Mouse (Mus musculus) neural tube, embryonic 11.5 days (tissue): Measurements from ENCODE around the gene Tmem109. TPM values are rescaled to one million over a fixed set of nuclear protein-coding genes. Genes with fewer than 3 reads are reported as not detected.

Experiments
- ATAC-seq: fragments of 200-750 bp; cut with Nextera tagmentation; 2 replicates; pipeline ENCODE4 v1.8.0; 2017; ENCODE audit warnings: moderate number of reproducible peaks, mild to moderate bottlenecking, moderate TSS enrichment, moderate library complexity; ENCODE audit not compliant: insufficient read depth, low FRiP score, low TSS enrichment
- DNase-seq: peaks from one replicate; pipeline ENCODE4 v3.0.0-alpha.2; 2015; ENCODE audit warnings: low spot score
- H3K27ac ChIP-seq: fragments of 300-500 bp; sonication (generic); 2 replicates; pipeline ENCODE4 v1.5.1; 2014; ENCODE audit warnings: low read depth, mild to moderate bottlenecking, low read length
- H3K27me3 ChIP-seq: fragments of 300-500 bp; sonication (generic); 2 replicates; pipeline ENCODE4 v1.6.1; 2014; ENCODE audit warnings: mild to moderate bottlenecking, low read length, mixed read lengths; ENCODE audit not compliant: control insufficient read depth, insufficient read depth
- H3K36me3 ChIP-seq: fragments of 300-500 bp; sonication (generic); 2 replicates; pipeline ENCODE4 v1.6.1; 2014; ENCODE audit warnings: mild to moderate bottlenecking, low read length, moderate library complexity, mixed read lengths; ENCODE audit not compliant: control insufficient read depth, insufficient read depth
- H3K4me1 ChIP-seq: fragments of 300-500 bp; sonication (generic); 2 replicates; pipeline ENCODE4 v1.6.1; 2014; ENCODE audit warnings: low read length, mixed read lengths; ENCODE audit not compliant: control insufficient read depth, insufficient read depth
- H3K4me2 ChIP-seq: fragments of 300-500 bp; sonication (generic); 2 replicates; pipeline ENCODE4 v1.6.1; 2014; ENCODE audit warnings: low read depth, mild to moderate bottlenecking, moderate library complexity
- H3K4me3 ChIP-seq: fragments of 300-500 bp; sonication (generic); 2 replicates; pipeline ENCODE4 v1.5.1; 2014; ENCODE audit warnings: low read depth, low read length
- H3K9ac ChIP-seq: fragments of 300-500 bp; sonication (generic); 2 replicates; pipeline ENCODE4 v1.6.1; 2014; ENCODE audit warnings: mild to moderate bottlenecking, low read length
- H3K9me3 ChIP-seq: fragments of 300-500 bp; sonication (generic); 2 replicates; pipeline ENCODE4 v1.6.1; 2016; ENCODE audit warnings: low read length; ENCODE audit not compliant: control insufficient read depth
- WGBS: fragments of 180-500 bp; shearing (Covaris S2); extraction: QIAGEN DNeasy Blood & Tissue Kit; methylation state at CpG from one replicate; pipeline ENCODE4 v1.1.7; 2014; 5-methylcytosine and 5-hydroxymethylcytosine counted together
- polyA plus RNA-seq: library from polyadenylated mRNA; unstranded; fragments of >200 nt; fragmentation: Nextera tagmentation; extraction: Ambion mirVana; gene quantifications from 2 replicates; pipeline ENCODE4 v1.2.1, GENCODE M21; 2014

The Tmem109 gene
- polyA plus RNA-seq, 1 experiment from 2014 or later = 49.5 TPM

- no peaks in the 10 kb centered on the region for H3K27me3 ChIP-seq
- DNase-seq = no peak
- H3K9me3 ChIP-seq = no peaks in the 10 kb centered on the region
- no peak overlapping the region for H3K4me2 ChIP-seq
- H3K4me3 ChIP-seq = no peak overlapping the region
- H3K27ac ChIP-seq = no peak overlapping the region
- peaks cover 54% of the 10 kb centered on the region for H3K36me3 ChIP-seq
- no peak overlapping the region for H3K9ac ChIP-seq
- no peak for ATAC-seq
- no peaks in the 10 kb centered on the region for H3K4me1 ChIP-seq
- WGBS = 54% methylated on average over 22 of the region's 22 CpGs
These were observed 21.7 kb downstream of the Tmem109 start for GRCm38 (mm10) chr19:10860072-10860497.

DNA sequence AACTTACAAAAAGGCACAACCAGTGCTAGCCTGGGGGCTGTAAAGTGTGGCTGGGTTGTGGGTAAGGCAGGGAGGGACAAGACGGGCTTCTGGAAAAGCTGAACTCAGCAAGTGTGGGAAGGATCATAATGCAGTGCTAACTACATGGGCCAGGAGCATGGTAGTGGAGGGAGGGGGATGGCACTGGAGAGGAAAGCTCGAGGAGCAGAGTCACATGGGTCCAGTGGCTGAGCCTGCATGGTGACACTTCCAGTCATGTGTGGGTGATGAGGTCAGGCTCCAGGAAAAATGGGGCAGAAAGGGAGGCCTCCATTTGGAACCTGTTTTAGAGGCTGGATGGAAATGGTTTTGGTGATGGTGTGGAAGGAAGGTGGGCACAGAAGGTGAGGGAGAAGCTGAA, 25.3 kb downstream of the Tmem109 start:
- Histone ChIP-seq H3K4me2 (no peak overlapping the region), H3K27ac (no peak overlapping the region), H3K27me3 (no peaks in the 10 kb centered on the region), H3K9ac (no peak overlapping the region), H3K4me1 (no peaks in the 10 kb centered on the region), H3K9me3 (no peaks in the 10 kb centered on the region), H3K36me3 (peaks cover 27% of the 10 kb centered on the region), H3K4me3 (no peak overlapping the region)
- no peak for ATAC-seq
- 53% methylated on average over 2 of the region's 2 CpGs for WGBS
- no peak for DNase-seq

GRCm38 (mm10) chr19:10855422-10855821, 26.4 kb downstream of the Tmem109 start:
- H3K4me1 ChIP-seq = no peaks in the 10 kb centered on the region
- no peaks in the 10 kb centered on the region for H3K27me3 ChIP-seq
- H3K36me3 ChIP-seq = peaks cover 19% of the 10 kb centered on the region
- no peak overlapping the region for H3K4me3 ChIP-seq
- WGBS = 83% methylated on average over 3 of the region's 3 CpGs
- H3K27ac ChIP-seq = no peak overlapping the region
- H3K4me2 ChIP-seq = no peak overlapping the region
- no peak for ATAC-seq
- H3K9me3 ChIP-seq = no peaks in the 10 kb centered on the region
- no peak overlapping the region for H3K9ac ChIP-seq
- DNase-seq = no peak

- no peak for DNase-seq
- H3K9ac ChIP-seq = no peak overlapping the region
- H3K4me2 ChIP-seq = no peak overlapping the region
- no peak overlapping the region for H3K27ac ChIP-seq
- H3K36me3 ChIP-seq = no peaks in the 10 kb centered on the region
- ATAC-seq = no peak
- H3K9me3 ChIP-seq = no peaks in the 10 kb centered on the region
- no peaks in the 10 kb centered on the region for H3K27me3 ChIP-seq
- 55% methylated on average over 3 of the region's 3 CpGs for WGBS
- no peak overlapping the region for H3K4me3 ChIP-seq
- H3K4me1 ChIP-seq = no peaks in the 10 kb centered on the region
These were observed 34.3 kb downstream of the Tmem109 start for GRCm38 (mm10) chr19:10847311-10848087.

DNA sequence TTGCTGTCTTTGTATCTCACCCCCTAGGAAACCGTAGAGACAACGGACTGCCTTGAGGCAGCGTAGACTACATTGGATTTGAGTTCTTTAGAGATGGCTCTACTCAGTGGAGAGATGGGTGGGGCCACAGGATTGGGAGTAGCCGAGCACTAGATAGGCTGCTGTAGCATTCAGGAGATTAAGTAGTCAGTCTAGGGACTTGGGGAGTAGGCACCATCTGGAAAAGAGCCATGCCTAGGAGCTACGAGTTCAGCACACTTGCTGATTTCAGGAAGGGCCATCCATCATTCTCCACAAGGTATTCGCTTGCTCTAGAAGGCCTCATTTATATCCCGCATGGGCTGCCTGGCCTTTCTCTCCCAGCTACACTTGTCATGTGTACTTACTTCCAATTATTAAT, 35.7 kb downstream of the Tmem109 start:
- 63% methylated on average over 7 of the region's 7 CpGs for WGBS
- Histone ChIP-seq H3K9me3 (no peaks in the 10 kb centered on the region), H3K4me2 (no peak overlapping the region), H3K36me3 (no peaks in the 10 kb centered on the region), H3K27ac (no peak overlapping the region), H3K9ac (no peak overlapping the region), H3K27me3 (no peaks in the 10 kb centered on the region), H3K4me1 (no peaks in the 10 kb centered on the region), H3K4me3 (no peak overlapping the region)
- no peak for ATAC-seq
- DNase-seq = no peak

DNA sequence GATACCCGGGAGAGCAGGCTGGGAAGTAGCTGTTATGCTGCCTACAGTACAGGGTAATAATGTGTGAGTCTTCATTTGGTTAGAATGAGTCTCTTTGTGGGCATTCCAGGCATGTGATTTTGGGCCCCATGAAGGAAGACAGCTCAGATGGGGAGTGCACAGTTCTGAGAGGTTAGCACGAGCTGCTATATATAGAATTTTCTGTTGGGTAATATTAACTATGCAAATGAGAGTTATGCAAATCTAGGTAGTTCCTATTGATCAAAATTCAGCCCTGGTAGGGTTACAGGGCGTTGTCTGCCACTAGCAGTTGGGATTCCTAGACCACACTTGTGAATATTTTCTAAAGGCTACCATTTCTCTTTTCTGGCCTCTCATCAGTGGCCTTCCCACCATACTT, 36.3 kb downstream of the Tmem109 start:
- no peaks in the 10 kb centered on the region for H3K36me3 ChIP-seq
- no peak overlapping the region for H3K9ac ChIP-seq
- no peaks in the 10 kb centered on the region for H3K4me1 ChIP-seq
- no peak overlapping the region for H3K4me2 ChIP-seq
- H3K4me3 ChIP-seq = no peak overlapping the region
- ATAC-seq (no peak), DNase-seq (no peak)
- no peaks in the 10 kb centered on the region for H3K27me3 ChIP-seq
- H3K27ac ChIP-seq = no peak overlapping the region
- WGBS = 90% methylated on average over 3 of the region's 3 CpGs
- H3K9me3 ChIP-seq = no peaks in the 10 kb centered on the region

- no peak for ATAC-seq
- no peak for DNase-seq
- Histone ChIP-seq H3K27me3 (no peaks in the 10 kb centered on the region), H3K9me3 (no peaks in the 10 kb centered on the region), H3K27ac (no peak overlapping the region), H3K36me3 (no peaks in the 10 kb centered on the region), H3K9ac (no peak overlapping the region), H3K4me1 (no peaks in the 10 kb centered on the region), H3K4me2 (no peak overlapping the region), H3K4me3 (no peak overlapping the region)
- 89% methylated on average over 4 of the region's 5 CpGs for WGBS
These were observed 37.6 kb downstream of the Tmem109 start for GRCm38 (mm10) chr19:10844206-10844605.

DNA sequence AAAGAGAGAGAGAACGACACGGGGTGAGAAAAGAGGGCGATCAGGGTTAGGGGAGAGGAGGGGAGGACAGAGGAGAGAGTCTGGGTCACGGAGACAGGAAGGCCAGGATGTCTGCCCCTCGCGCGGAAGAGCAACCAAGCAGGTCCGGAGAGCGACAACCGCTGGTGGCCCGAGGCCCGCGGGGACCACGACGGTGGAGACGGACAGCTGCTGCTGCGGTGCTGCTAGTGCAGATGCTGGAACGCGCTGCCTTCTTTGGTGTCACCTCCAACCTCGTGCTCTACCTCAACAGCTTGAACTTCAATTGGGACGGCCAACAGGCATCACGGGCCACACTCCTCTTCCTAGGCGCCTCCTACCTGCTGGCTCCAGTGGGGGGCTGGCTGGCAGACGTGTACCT, 38.9 kb downstream of the Tmem109 start:
- Histone ChIP-seq H3K4me2 (no peak overlapping the region), H3K9me3 (no peaks in the 10 kb centered on the region), H3K4me3 (no peak overlapping the region), H3K4me1 (no peaks in the 10 kb centered on the region), H3K27me3 (no peaks in the 10 kb centered on the region), H3K9ac (no peak overlapping the region), H3K27ac (no peak overlapping the region), H3K36me3 (no peaks in the 10 kb centered on the region)
- DNase-seq = no peak
- 58% methylated on average over 24 of the region's 24 CpGs for WGBS
- ATAC-seq = no peak
